Mouse (Mus musculus) left cerebral cortex, adult 2 months (tissue): ENCODE measurements around the gene Olfr9. TPM values are rescaled to one million over a fixed set of nuclear protein-coding genes. Genes with fewer than 3 reads are reported as not detected.
"Not testable (repeated sequence)": the region's sequence is repeated elsewhere in the genome, so short reads cannot be mapped to it uniquely, and the experiment has no call there.

ENCODE experiments used
- DNase-seq, 2 experiments: peaks; one replicate each; pipeline ENCODE4 v3.0.0; 2021 to 2022; ENCODE audit warnings: low spot score in 2 of 2, mixed read lengths in 1 of 2; ENCODE audit errors: extremely low spot score in 1 of 2
- H3K27ac ChIP-seq: fragments of 200-600 bp; 2 replicates; pipeline ENCODE4 v1.8.1; 2022
- H3K4me3 ChIP-seq: fragments of 200-600 bp; 2 replicates; pipeline ENCODE4 v1.8.1; 2022
- CTCF ChIP-seq: fragments of 200-600 bp; IDR thresholded peaks from 2 replicates; pipeline ENCODE4 v1.8.1; 2022; ENCODE audit warnings: antibody characterized with exemption, mild to moderate bottlenecking, moderate library complexity
- intact Hi-C: fragments of 180-260 bp; cut with DNase I; formaldehyde crosslinking; loops from one replicate; pipeline ENCODE4 v1.15.1; 2025
- long read RNA-seq, 2 experiments: library from polyadenylated mRNA; stranded (forward); transcript quantifications; one replicate each; pipeline ENCODE4 v2.0.0; 2021; ENCODE audit warnings: borderline mapping rate in 2 of 2
- total RNA-seq, 2 experiments: library from RNA; stranded (reverse); gene quantifications; 2 replicates each; pipeline ENCODE4 v1.2.3; 2021

The Olfr9 gene
- total RNA-seq: not detected
- long read RNA-seq, experiment 1: 0 reads
- long read RNA-seq, experiment 2: 0 reads

DNA sequence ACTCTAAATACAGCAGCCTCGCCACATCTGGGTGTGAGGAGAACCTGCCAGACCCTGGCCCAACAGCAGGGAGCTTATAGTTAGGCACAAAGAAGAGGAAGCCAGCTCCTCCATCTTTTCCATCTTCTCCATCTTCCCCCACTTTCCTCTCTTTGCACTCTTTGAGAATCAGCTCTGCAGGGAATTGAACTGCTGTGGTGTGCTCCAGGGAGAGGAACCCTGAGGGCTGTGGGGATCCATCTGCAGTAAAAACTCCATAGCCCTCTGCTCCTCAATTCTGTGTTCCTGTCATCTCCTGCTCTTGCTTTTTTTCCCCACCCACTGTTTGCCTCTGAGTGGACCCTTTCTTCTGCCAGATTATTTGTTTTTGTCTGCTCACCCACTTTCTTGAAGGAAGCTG, at the start of gene Olfr9:
Olfr9 (plus strand) TSS at position 301 of the 400 bp plus-strand sequence.
- H3K27ac ChIP-seq, H3K4me3 ChIP-seq, DNase-seq, intact Hi-C loops: not testable (repeated sequence)

DNA sequence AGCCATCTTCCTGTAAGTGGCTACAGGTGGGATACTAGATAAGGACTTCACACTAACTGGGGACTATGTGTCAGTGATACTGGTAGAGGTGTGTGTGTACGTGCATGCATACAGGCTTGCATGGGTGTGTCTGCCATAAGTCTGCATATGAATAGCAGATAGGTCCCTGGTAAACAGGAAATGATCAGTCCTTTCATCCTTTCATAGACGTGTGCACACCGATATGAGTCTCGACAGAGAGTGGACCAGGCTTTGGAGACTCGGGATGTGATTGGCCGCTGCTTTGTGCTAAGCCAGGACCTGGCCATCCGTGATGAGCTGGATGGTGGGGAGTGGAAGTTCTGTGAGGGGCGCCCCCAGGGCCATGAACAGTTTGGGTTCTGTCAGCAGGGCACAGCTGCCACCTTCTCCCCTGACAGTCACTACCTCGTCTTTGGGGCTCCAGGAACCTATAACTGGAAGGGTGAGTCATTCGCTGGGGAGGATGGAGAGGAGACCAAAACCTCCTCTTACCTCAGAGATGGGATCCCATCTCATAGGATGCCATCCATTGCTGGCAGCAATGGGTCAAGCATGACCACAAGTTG, 48.7 kb upstream of the Olfr9 start:
- H3K27ac ChIP-seq: no peak overlapping the region
- TF ChIP-seq CTCF: no peak
- DNase-seq: no peak
- H3K4me3 ChIP-seq: no peak overlapping the region
- intact Hi-C loops: no loop called here

DNA sequence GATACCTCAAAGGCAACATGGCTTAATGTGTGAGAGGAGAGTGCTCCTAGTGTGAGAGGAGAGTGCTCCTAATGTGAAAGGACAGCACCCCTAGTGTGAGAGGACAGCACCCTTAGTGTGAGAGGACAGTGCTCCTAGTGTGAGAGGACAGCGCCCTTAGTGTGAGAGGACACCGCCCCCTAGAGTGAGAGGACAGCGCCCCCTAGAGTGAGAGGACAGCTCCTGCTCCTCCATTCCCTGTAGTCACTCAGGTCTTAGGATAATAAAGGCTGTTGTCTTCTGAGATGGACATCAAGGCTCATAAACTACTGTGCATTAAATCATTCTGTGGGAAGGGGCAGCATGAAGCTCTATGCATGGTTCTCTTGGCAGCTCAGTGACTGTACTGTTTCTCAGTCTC, 43.6 kb upstream of the Olfr9 start:
- intact Hi-C loops: no loop called here
- no peak overlapping the region for H3K4me3 ChIP-seq
- TF ChIP-seq CTCF: peak; percentile 50
- no peak overlapping the region for H3K27ac ChIP-seq
- no peak for DNase-seq

DNA sequence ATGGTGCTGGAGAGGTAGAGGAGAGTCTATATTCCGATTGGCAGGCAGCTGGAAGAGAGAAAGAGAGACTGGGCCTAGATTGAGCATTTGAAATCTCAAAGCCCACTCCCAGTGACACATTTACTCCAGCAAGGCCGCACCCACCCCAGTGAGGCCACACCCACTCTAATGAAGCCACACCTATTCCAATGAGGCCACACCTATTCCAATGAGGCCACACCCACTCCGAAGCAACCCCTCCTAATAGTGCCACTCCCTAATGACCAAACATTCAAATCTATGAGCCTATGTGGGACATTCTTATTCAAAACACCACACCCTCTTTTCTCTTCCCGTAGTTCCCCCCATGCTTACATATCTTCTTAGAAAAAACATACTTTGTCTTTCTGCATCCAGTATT, 41.7 kb upstream of the Olfr9 start:
- no peak for DNase-seq
- H3K4me3 ChIP-seq: no peak overlapping the region
- intact Hi-C loops: no loop called here
- H3K27ac ChIP-seq: no peak overlapping the region
- TF ChIP-seq CTCF: no peak

DNA sequence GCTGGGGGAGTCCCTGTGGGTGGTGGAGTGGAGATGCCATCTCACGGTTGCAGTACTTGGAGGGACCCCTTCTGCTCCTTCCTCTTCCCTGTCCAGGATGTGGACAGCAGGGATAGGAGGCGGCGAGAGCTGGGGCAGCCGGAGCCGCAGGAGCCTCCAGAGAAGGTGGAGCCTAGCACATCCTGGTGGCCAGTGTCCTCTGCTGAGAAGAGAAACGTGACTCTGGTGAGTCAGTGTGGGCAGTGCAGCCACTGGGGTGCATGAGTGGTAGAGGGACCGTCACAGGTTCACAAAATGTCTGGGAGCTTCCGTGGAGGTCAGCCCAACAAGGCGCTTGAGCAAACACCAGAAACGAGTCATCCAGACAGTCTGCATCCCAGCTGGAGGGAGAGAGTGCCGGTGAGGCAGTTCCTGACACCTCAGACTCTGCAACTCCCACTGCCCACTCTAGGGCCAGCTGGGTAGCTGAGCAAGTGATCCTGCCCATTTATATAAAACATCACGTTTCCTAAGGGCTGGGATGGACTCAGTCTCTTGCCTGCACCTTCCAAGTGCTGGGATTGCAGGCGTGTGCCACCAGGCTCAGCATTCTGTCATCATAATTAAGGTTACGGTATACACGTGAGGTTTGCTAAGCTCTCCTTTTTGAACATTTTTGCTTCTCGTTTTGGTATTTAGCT, 38.9 kb upstream of the Olfr9 start:
- H3K27ac ChIP-seq: no peak overlapping the region
- DNase-seq: no peak
- peak overlapping the region; percentile 9; the same call in 1 of the 2 replicates for H3K4me3 ChIP-seq
- no peak for TF ChIP-seq CTCF
- intact Hi-C loops: no loop called here

DNA sequence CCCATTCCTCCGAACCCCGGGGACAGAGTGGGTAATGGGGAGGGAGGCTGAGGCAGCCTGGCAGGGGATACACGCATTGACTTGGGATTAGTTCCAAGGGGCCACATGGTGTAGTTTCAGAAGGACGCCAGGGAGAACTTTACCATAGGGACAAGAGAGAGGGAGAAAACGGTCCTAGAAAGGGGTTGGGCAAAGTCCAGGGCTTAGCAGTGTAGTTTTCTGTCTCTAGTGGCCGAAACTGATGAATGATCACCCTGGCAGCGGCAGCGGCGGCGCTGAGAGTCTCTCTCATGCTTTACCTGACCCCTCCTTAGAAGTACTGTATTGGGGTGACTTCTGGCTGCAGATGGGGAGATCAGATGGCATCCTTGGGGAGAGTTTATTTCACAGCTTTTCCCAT, 30.9 kb upstream of the Olfr9 start:
- H3K4me3 ChIP-seq: no peak overlapping the region
- no peak for DNase-seq
- no peak overlapping the region for H3K27ac ChIP-seq
- no peak for TF ChIP-seq CTCF
- intact Hi-C loops: no loop called here

DNA sequence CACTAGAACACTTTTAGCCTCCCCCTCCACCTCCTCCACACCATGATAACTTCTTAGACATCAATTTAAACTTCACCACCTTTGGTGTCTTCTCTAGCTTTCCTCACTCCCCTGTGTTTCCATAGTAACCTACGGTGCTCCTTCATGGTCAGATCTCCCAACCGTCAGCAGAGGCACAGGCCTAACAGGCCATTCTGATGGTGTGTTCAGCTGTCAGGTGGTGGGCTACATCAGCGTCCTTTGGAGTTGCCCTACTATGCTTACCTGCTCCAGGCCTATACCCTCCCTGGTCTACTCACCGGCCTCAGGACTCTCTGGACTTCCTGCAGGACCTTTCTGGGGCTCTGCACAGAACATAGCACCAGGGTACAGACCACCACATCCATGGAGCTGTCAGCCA, 29.1 kb upstream of the Olfr9 start:
- no peak for TF ChIP-seq CTCF
- no peak overlapping the region for H3K27ac ChIP-seq
- no peak overlapping the region for H3K4me3 ChIP-seq
- DNase-seq: no peak
- intact Hi-C loops: no loop called here

DNA sequence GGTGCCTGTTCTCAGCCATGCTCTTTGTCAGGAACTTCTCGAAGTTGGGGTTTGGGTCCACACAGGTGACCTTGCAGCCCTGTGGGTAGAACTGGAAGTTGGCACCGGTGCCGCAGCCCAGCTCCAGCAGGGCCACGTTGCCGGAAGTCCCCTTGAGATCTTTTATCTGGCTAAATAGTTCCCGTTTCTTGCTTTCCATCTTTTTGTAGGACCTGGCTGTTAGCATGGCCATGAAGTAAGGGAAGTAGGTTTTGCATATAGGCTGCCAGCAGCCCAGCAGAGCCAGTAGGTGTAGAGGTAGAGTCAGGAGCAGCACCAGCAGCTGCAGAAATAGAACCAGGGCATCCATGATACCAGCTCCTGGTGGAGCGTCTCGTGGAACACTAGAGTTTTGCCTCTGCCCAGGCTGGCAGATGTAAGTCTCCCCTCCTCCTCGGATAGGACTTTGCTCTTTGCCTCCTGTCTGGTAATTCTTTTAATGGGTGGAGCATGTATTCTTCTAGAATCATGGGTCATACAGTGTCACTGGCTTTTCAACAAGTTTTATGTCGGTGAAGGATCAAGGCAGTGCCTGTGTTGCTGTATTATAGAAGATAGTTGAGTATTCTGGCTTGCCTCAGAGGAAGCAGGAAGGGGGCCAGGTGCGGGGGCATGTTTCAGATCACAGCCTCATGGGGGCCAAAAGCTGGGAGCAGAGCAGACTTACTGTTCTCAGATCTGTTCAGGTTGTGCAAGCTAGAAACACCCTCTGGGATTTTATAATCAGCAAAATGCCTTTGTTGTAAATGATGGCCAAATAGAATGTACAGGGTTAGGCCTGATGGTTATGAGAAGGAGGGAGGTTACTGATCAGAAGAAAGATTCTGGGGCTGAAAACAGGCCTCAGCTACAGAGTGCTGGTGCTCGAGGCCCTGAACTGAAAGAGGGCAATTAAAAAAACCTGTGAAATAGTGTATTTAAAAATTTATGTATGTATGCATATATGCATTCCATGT, 28.3 kb upstream of the Olfr9 start, which contains the start of gene Mettl7b:
Mettl7b (minus strand) TSS at position 399 of the 995 bp plus-strand sequence.
- intact Hi-C loops: no loop called here
- no peak for TF ChIP-seq CTCF

DNA sequence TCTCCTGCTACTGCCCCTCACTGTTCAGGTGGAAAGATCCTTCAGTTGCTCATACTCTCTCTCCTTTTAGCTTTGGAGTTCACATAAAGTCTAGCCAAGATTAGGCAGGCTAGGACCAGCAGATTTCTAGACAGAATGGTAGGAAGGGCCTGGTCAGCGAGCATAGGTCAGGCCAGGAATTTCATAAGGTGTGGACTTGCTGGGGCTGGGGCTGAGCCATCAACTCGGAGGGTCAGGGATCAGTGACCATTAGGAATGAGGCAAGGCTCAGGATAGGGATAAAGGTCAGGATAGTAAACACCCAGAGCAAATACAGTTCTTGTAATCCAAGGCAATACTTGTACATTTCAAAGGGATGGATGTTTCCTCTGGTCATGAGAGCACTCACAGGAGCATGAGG, 24.3 kb upstream of the Olfr9 start:
- Histone ChIP-seq H3K27ac (no peak overlapping the region), H3K4me3 (no peak overlapping the region)
- intact Hi-C loops: no loop called here
- DNase-seq: no peak
- TF ChIP-seq CTCF: no peak

More for the DNA sequence above, 28.3 kb upstream of the Olfr9 start, which contains the start of gene Mettl7b:
- no peak for DNase-seq
- Histone ChIP-seq H3K27ac (no peak within 1 kb of the TSS), H3K4me3 (no peak within 1 kb of the TSS)

DNA sequence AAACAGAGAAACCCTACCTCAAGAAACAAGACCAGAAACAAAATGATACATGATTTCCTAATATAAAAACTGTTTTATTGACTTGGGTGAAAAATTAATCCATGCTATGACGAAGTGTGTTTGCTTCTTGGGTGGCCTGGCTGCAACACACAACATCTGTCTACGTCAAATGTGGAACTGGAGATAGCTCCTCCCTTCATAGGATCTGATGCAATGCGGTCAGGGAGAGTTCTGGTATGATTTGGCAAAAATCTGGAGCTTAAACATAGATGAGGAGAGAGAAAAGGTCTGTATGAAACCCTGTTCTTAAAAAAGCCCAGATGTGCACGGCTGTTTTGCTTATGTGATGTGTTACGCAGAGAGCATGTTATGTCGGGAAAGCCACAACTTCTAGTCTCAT, 23.4 kb upstream of the Olfr9 start:
- no peak for DNase-seq
- intact Hi-C loops: no loop called here
- no peak overlapping the region for H3K4me3 ChIP-seq
- TF ChIP-seq CTCF: no peak
- no peak overlapping the region for H3K27ac ChIP-seq

DNA sequence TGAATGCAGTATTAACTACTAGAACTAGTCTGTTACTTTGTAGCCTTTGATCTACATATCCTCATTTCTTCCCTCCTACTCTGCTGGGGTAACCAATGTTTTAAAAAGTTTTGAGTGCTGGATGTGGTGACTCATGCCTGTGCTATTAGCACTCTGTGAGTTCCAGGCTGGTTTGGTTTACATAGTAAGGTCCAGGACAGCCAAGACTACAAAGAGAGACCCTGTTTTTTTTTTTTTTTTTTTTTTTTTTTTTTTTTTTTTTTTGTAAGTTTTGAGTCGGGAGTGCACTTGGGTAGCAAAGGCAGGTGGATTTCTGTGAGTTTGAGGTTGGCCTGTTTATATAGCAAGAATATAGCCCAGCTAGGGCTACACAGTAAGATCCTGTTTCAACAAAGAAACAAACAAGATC, 20.9 kb upstream of the Olfr9 start:
- TF ChIP-seq CTCF: no peak
- intact Hi-C loops: no loop called here
- H3K27ac ChIP-seq: no peak overlapping the region
- DNase-seq: no peak
- H3K4me3 ChIP-seq: no peak overlapping the region

DNA sequence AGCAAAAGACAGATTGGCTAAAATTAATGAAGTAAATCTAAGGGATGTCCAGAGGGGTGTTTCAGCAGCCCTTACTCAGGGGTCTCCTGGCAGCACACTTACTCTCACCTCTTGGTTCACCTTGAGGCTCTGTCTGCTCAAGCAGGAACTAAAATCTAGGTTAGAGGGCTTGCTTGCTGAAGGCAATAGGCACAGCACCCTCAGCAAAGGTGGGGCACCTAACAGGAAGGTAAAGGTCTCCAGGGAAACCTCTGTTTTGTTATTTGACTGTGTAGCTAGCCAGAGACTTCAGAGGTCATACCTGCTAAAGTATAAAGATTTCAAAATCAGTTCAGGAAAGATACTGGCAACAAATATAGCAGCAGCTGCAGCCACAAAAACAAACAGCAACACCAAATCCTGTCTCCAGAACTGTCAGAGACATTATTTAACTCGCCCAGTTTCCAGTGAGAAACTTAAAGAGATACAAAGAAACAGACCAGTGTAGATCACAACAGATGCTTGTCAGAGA, 18.4 kb upstream of the Olfr9 start:
- no peak for DNase-seq
- Histone ChIP-seq H3K27ac (no peak overlapping the region), H3K4me3 (no peak overlapping the region)
- TF ChIP-seq CTCF: no peak
- intact Hi-C loops: no loop called here
